Mouse (Mus musculus) retina, embryonic 14.5 days (tissue): ENCODE measurements around the gene Zdhhc16.
A peak's percentile ranks its signal among the peaks of the same experiment; 100 is the strongest.

ENCODE experiments used
- DNase-seq: peaks from one replicate; pipeline ENCODE4 v3.0.0-alpha.2; 2015; ENCODE audit warnings: low spot score

Gene Zdhhc16

DNA sequence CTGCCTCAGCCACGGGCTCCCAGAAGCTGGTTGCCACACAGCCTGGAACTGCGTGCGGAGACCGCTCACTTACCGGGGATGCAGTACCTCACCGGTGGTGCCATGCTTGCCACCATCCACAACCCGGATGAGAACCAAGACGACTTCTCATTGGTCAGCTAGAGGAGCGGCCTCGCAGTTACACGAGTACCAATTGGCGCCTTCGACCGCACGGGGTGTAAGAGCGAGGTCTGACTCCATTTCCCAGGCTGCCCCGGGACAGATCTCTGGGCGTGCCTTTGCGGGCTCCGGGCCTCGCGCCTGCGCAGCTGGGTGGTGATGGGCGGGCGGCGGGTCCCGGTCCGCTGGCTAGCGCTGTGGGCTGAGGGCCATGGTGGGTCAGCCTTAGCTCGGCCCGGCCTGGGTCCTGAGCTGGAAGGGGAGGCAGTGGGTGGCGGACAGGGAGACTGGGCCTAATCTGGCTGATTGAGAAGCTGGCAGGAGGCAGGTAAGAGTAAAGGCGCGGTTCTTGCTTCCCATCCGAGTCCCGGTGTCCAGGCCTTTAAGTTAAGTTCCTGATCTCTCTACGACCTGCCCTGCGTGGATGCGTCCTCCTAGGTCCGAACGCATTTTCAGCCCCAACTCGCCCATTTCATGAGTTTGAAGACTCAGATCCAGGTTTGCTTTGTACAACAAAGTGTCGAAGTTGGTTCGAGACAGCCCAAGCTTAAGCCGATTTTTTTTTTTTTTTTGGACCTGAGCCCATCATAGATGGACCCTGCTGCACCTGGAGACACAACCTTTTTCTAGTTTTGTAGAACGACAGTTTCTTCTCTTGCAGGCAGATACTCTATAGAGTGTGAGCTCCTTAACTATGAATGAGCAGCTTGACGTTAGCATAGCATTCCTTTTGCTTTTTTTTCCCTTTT lies at the start of gene Zdhhc16, which contains the start of gene Exosc1:
Gene Zdhhc16, plus strand, starts transcription at position 302 of the 908 bp plus-strand sequence.
Gene Exosc1, minus strand, starts transcription at position 245 of the 908 bp plus-strand sequence.
- peak; percentile 98 for DNase-seq

DNA sequence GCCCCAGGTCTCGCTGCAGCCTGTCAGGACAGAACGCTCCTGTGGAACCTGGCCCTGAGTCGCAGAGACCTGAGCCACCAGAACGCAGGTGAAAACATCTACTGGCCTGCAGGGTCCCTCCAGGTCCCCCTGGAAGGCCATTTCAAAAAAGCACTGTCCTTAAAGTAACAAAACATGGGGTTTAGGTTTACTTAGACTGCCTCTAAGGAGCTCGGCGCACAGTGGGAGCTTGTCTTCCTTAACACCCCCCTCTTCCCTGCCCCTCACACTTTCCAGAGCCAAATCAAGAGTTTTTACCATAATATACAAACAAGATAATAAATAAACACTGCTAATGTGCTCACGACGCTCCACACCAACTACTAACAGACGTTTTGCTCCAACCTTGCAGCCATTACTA lies 49.4 kb upstream of the Zdhhc16 start:
- no peak for DNase-seq

DNA sequence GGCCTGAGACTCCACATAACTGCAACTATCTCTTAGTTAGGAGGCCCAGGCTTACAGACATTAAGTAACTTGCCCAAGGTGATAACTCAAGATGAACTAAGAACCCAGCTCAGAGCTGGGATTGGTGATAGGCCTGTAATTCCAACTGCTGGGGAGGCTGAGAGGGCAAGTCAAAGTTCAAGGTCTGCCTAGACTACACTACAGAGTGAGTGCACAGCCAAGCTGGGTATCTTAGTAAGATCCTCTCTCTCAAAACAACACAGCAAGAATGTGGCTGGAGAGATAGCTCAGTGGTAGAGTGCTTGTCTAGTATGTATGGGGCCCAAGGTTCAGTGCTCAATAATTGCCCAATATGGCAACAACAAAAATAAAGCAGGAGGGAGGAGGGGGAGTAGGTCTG lies 45.1 kb upstream of the Zdhhc16 start:
- DNase-seq, result no peak

DNA sequence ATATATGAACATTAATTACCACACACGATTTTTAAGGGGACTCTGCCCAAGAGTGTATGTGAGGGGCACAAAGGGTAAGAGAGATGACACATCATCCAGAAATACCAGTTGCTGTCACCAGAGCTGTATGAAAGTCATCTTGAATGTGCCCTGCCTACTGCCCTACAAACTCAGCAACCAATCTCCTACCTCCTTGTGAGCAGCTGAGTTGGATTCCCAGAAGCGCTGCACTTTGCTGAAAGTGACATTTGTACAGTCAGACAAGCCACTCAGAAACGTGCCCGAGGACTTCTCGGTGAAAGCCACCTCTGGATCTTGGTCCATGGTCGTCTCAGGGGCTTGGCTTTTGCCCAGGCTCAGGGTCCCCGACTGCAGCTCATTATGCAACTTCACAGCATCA lies 38.3 kb upstream of the Zdhhc16 start:
- DNase-seq, result no peak

DNA sequence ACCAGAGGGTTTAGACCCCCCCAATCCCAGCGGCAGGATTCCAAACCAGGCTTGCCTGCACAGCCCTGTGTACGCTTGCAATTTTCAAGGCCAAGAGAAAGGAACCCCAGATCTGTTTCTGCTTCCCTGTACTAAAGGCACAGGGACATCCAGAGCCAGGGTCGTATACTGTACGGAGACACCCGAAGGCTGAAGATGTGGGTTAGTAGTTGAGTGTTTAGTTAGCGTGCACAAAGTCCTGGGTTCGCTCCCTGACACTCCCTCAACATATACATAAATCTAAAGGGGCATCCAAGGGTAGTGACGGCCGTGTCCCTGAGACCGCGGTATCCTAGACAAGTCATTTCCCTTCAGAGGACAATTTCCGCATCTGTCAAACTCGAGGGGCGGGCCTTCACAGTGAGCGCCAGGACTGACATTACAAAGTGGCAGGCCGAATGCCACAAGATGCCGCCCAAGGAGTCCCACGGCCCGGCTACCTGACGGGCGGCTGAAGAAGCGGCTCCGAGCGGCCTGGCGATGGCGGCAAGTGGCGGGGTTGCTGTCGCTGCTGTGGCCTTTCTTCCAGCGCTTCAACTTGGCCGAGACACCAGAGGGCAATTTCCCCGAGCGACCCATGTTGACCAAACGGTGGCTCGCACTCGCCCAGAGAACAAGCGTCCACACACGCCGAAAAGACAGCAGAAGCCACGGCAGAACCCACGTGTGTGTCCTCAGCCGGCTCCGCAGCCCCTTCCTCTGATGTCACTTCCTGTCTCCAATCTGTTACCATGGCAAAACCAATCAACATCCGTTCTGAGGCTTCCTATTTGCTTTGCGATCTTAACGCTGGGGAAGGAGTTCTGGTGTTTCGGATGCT lies 37.6 kb upstream of the Zdhhc16 start, which contains the start of gene Rrp12:
Gene Rrp12, minus strand, starts transcription at position 714 of the 859 bp plus-strand sequence.
- DNase-seq, result peak; percentile 95

DNA sequence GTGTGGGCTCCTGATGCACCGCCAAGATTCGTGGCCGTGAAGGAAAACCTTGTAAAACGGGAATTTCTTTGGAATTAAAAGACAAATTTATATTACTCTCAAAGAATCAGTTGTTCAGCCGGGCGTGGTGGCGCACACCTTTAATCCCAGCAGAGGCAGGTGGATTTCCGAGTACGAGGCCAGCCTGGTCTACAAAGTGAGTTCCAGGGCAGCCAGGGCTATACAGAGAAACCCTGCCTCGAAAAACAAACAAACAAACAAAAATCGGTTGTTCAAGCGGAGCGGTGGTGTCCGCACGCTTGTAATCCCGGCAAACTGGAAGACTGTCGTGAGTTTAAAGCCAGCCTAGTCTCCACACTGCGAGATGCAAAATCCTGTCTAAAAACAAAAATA lies 37.0 kb upstream of the Zdhhc16 start:
- no peak for DNase-seq

DNA sequence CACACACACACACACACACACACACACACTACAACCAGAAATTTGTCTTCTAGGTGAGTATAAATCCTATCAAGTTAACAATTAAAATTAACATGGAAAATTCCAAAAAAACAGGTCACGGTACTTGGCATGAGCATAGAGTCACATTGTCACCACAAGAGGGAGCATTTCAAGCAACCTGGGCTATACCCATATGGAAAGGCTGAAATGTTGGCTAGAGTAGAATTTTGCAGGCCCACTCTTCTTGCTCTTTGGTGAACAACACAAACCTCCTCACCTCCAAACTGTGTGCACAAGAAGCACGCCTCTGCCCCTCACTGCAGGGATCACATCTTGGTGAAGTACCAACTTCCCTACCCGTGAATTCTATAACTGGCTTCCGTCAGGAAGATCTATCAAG lies 34.4 kb upstream of the Zdhhc16 start:
- DNase-seq, result peak; percentile 83

DNA sequence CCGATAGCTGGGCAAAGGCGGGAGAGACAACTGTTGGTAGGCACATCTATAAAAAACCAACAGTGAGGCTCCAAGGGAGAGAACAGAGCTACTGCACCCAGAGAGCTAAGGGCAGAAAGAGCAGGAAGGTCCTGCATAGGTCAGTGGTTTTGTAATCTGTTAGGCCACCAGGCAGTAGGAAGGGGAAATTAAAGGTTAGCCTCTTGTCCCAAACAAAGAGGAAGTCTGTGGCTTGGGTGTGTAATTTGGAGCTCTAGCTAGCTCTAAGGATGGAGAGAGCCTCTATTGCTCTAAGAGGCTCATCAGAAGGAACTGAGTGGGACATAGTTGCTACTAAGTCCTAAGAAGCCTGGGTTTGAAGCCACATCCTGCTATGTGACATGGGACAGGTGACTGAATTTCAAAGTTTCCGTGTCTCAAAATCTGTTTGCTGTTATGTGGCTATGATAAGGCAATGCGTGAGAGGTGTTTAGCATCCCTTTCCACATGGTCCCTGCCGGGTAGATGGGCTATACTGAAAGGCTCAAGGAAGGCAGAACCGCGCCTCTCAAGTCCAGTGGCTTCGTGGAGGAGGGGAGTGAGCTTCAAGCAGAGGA lies 32.7 kb upstream of the Zdhhc16 start:
- no peak for DNase-seq

DNA sequence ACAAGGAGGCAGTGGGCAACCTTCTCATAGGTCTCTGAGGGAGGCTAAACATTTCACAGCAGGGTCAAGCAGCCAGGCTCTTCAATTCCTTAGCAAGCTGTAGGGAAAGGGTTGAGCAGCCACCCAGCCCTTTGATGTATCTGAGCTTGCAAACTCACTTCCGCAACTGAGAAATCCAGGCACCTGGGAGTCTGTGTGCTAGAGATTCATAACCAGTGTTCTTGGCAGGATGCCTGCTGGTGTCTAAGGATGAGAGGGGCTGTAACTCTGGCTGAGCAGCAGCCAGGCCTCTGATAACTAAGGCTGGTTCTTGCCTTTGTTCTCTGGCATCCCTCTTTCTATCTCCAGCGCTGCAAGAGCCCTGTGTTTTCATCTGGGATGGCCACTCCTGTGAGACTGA lies 31.6 kb upstream of the Zdhhc16 start:
- no peak for DNase-seq

DNA sequence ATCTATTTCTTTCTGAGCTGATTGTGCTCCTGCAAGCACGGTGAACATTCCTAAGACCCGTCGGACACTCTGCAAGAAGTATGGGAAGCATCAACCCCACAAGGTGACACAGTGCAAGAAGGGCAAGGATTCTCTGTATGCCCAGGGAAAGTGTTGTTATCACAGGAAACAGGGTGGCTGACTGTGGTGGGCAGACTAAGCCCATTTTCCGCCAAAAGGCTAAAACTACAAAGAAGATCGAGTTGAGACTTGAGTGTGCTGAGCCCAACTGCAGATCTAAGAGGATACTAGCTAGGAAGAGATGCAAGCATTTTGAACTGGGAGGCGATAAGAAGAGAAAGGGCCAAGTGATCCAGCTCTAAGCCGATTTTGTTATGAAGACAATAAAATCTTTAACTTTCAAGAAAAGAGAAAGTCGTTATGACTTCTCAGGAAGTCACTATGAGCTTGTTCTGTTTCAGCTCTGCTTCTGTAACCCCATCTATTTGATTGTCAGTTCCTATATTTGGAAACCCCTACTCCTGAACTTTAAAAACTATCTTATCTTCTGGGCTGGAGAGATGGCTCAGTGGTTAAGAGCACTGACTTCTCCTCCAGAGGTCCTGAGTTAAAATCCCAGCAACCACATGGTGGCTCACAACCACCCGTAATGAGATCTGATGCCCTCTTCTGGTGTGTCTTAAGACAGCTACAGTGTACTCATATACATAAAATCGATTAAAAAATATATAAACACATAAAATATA lies 30.3 kb upstream of the Zdhhc16 start:
- no peak for DNase-seq

DNA sequence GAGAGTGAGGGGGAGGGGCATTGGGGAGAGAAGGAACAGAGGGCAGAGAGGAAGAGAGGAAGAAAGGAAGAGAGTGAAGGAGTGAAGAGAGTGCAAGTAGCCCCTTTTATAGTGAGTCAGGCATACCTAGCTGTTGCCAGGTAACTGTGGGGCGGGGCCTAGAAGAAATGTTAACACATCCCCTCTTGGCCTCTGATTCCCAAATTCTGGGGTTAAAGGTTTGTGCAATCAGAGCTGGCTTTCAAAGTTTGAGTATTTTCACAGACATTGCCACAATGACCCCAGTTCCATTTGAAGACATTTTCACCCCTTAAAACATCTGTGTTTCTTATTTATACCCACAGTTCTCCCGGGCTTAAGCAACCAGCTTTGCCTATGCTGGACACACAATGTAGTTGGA lies 28.0 kb upstream of the Zdhhc16 start:
- no peak for DNase-seq

DNA sequence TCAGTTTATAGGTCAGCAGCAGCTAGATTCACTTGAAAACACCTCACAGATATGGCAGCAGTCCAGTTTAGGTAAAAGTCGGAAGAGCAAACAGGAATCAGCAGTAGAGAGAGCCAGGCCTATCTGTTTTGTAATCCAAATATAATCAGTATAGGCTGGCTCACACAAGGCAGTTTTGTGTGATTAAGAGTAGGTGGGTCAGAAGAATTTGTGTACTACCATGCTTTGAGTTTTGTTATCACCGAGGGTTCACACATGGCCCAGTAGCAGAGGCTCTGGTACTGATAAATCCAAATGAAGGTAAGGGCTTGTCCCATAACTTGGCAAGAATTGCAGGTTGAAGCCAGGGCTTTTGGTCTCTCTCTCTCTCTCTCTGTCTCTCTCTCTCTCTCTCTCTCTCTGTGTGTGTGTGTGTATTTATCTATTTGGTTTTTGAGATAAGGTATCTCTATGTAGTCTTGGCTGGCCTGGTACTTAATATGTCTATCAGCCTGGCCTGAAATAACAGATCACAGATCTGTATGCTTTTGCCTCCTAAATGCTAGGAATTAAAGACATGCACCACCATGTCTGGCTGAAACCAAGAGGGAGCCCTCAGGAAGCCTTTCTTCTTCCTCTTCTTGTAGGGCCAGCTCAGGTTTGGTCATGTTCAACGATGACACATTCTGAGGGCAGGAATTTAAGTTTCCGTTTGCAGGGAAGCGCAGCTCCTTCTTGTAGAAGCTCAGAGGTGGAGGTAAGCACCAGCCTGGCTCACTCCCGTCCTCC lies 26.8 kb upstream of the Zdhhc16 start:
- no peak for DNase-seq

DNA sequence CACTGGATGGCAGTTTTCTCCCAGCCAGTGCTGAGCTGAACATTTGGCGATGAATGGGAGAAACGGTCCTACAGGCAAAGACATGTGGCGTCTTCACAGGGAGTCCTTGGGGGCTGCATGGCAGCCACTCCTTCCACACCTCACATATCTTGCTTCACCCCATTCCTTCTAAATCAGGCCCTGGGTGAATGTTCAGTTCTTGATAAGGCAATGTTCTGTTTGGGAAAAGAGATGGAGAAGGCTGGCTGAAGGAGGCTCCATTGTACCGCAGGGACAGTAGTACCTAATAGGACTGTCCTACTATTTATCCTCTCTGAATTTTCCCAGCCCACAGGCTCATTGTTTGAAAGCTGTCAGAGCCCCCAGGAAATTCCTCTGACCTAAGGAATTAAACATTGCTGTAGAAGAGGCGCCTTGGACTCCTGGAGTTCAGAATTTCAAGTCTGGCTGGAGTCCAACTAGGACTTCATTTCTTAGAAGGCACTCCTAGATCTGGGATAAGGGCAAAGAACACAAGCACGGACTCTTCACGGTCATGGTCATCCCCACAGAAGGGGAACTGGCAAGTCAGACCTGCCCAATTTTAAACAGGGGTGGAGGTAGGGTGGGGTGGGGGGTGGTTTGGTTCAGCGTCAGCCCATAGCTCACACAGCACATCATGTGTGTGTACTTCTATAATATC lies 26.1 kb upstream of the Zdhhc16 start:
- no peak for DNase-seq

DNA sequence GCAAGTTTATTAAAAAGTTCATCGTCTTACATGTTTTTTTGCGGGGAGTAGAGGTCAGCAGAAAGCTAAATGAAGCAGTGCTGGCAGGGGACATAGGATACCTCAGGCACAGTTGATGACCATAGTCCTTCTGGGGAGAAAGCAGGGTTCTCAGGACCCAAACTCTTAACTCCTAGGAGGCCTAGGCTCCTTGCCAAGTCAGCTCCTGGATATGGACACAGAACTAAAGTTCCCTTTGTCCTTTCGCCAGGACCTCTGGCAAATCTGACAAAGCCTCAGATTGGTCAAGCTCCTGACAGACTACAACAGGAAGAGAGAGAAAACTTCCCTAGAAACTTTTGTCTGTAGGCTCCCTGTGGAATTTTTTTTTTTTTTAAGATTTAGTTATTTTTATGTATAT lies 24.5 kb upstream of the Zdhhc16 start:
- DNase-seq, result no peak

DNA sequence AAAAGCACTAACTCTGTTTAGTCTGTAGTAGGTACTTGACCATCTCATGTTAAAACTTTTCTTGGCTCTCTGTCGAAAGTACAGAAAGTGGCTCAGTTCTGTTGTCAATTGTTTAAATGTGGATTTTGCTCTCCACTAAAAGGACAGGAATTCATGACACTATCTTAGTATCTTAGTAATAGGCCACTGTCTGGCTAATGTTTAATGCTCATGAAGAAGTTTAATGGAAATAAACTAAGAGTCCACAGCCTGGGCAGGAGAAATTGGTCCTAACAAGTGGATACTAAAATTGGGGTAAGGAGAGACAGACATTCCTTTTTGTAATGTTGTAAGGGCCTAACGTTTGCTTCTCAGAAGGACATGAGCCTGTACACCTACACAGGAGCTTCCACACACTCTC lies 22.9 kb upstream of the Zdhhc16 start:
- DNase-seq, result no peak

DNA sequence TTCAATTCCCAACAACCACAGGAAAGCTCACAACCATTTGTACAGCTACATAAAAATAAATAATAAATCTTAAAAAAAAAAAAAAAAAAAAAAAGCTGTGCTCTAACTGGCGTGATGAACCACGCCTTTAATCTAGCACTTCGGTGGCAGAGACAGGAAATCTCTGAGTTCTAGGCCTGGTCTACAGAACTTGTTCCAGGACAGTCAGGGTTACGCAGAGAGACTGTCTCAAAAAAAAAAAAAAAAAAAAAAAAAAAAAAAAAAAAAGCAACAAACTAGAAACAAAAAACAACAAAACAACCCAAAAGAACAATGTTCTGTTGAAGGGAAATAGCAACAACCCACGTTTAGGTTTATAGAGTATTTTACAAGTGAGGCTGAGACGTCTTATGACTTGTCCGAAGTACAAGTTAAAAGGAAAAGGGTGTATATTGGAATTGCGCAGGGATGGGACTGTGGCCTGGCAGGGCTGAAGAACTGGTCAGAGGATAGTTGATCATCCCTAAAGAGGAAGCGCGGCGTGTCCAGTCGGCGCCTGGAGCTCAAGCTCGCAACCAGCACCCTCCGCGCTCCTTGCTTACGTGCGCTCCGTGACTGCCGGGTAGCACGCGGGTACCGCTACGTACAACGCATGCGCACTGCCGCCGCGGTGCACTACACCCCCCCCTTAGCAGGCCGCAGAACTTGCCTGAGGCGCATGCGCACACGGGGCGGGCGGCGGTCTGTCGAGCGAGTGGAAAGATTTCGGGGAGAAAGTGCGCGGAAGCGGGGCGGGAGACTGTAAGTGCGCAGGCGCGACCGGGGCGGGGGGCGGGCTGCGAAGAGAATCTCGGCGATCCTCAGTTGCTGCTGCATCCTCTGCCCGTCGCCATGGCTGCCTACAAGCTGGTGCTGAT lies 21.9 kb upstream of the Zdhhc16 start, which contains the start of gene Pgam1:
Gene Pgam1, plus strand, starts transcription at position 746 of the 896 bp plus-strand sequence.
- peak; percentile 99 for DNase-seq

DNA sequence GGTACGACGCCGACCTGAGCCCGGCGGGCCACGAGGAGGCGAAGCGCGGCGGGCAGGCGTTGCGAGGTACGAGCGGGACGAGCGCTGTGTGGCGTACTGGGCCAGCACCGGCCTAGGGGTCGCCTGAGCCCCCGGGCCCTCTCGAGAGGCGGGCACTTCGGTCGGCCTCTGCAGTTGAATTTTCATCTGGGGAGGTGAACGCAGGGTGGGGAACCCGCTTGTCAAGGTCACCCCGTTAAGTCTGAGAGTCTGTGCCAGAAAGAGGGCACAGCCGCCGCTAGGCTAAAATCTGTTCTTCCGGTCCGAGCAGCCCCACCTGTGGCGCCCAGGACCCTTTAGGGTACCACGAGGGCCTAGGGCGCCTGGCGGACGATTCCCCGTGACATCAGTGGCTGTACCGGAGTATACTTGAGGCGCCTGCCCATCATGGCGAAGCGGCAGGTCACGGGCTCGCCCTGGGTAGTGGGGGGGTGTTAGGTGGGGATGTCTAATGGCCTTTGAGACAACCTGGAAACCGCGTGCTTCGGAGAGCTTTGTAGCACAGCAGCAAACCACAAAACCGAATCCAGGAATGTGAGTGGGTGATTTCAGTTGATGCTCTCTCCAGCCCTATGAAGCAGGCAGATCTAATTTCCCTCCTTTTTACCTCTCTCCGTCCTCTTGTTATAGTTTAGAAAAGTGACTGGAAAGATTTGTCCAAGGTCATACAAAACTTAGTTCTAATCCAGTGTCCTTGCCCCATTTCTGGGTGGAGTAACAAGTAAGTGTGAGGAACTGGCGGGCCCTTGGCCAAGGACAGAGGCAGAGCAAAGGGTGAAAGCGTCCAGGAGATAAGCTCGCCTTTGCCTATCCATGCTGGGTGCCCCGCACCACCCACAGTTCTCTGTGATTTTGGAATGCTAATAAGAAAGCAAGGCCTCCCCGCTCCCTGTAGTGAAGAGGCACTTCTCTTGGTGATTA lies 20.9 kb upstream of the Zdhhc16 start:
- DNase-seq, result peak; percentile 37
